ENCODE assay signal across 20 mouse cellular contexts in genomic region chr10:45344381-45344780, GRCm38 (mm10). TPM values are rescaled to one million over a fixed set of nuclear protein-coding genes. Genes with fewer than 3 reads are reported as not detected.
DNase-seq lines count a peak whose midpoint lies in the region; ATAC-seq and TF ChIP-seq lines count a peak whose summit lies in the region.
"Had no signal": no experiment of that assay in that cellular context is flagged by ENCODE, and none has a peak within 500 bp of the region (broad histone marks: within the 10 kb centered on the region; RNA-seq: fewer than 3 reads in every experiment).

No protein-coding gene starts in this region.

- in situ Hi-C loops in Patski (cut with MboI; ENCODE audit: low pct_unique_long_range_greater_than_20kb), result no loop called here

- no peaks in the 10 kb centered on the region for H3K9me3 ChIP-seq in intestine, postnatal 0 days (ENCODE audit: control insufficient read depth)
- no peaks in the 10 kb centered on the region for H3K9me3 ChIP-seq in intestine, embryonic 15.5 days
- no peaks in the 10 kb centered on the region for H3K9me3 ChIP-seq in midbrain, postnatal 0 days (ENCODE audit: low read length)
- H3K9me3 ChIP-seq in midbrain, embryonic 16.5 days (replicated peaks; ENCODE audit: control insufficient read depth, low read length, poor library complexity, severe bottlenecking), result no peaks in the 10 kb centered on the region
- H3K9me3 ChIP-seq: forebrain, embryonic 13.5 days; kidney, embryonic 15.5 days; limb, embryonic 10.5 days; midbrain, embryonic 12.5 days had no signal

- no peaks in the 10 kb centered on the region for H3K36me3 ChIP-seq in intestine, postnatal 0 days (ENCODE audit: control insufficient read depth, insufficient read depth)
- H3K36me3 ChIP-seq in intestine, embryonic 15.5 days, result no peaks in the 10 kb centered on the region
- no peaks in the 10 kb centered on the region for H3K36me3 ChIP-seq in midbrain, postnatal 0 days (ENCODE audit: insufficient read depth, low read length)
- H3K36me3 ChIP-seq in midbrain, embryonic 16.5 days (ENCODE audit: control insufficient read depth, insufficient read depth, low read length), result no peaks in the 10 kb centered on the region
- H3K36me3 ChIP-seq: kidney, embryonic 15.5 days; midbrain, embryonic 12.5 days had no signal

- 84% methylated on average over 4 of the region's 4 CpGs for WGBS in intestine, postnatal 0 days
- 81% methylated on average over 4 of the region's 4 CpGs for WGBS in intestine, embryonic 15.5 days
- 86% methylated on average over 4 of the region's 4 CpGs for WGBS in midbrain, postnatal 0 days
- 87% methylated on average over 4 of the region's 4 CpGs for WGBS in midbrain, embryonic 16.5 days

- no peak for ATAC-seq in intestine, postnatal 0 days
- ATAC-seq in intestine, embryonic 15.5 days, result no peak
- ATAC-seq in midbrain, postnatal 0 days (ENCODE audit: low FRiP score), result no peak
- ATAC-seq in midbrain, embryonic 16.5 days, result no peak
- no peak for ATAC-seq in Patski
- ATAC-seq: forebrain, embryonic 13.5 days had no signal

- H3K27me3 ChIP-seq in intestine, postnatal 0 days (replicated peaks; ENCODE audit: control insufficient read depth, insufficient read depth, low read length), result no peaks in the 10 kb centered on the region
- H3K27me3 ChIP-seq in intestine, embryonic 15.5 days (replicated peaks), result no peaks in the 10 kb centered on the region
- H3K27me3 ChIP-seq in midbrain, postnatal 0 days (ENCODE audit: insufficient read depth, low read length), result no peaks in the 10 kb centered on the region
- H3K27me3 ChIP-seq in midbrain, embryonic 16.5 days (ENCODE audit: control insufficient read depth, insufficient read depth, low read depth, low read length), result no peaks in the 10 kb centered on the region
- H3K27me3 ChIP-seq in Patski, result no peaks in the 10 kb centered on the region
- H3K27me3 ChIP-seq: forebrain, embryonic 13.5 days; heart, embryonic 13.5 days; kidney, embryonic 15.5 days; midbrain, embryonic 12.5 days had no signal

- TF ChIP-seq CTCF in intestine, postnatal 0 days (IDR thresholded peaks at IDR 0.05; ENCODE audit: low read depth), result peak; percentile 42; the same call in 1 of the 2 replicates
- TF ChIP-seq CTCF in midbrain, postnatal 0 days (IDR thresholded peaks at IDR 0.05), result 0 out of 2 replicates have a peak, but pooled peaks have one; percentile 25
- peak; percentile 26 for TF ChIP-seq CTCF in Patski (IDR thresholded peaks at IDR 0.05)

- H3K4me1 ChIP-seq in intestine, postnatal 0 days (replicated peaks; ENCODE audit: control insufficient read depth, insufficient read depth, low read length), result no peaks in the 10 kb centered on the region
- no peaks in the 10 kb centered on the region for H3K4me1 ChIP-seq in intestine, embryonic 15.5 days (replicated peaks)
- H3K4me1 ChIP-seq in midbrain, postnatal 0 days (ENCODE audit: insufficient read depth, low read length), result no peaks in the 10 kb centered on the region
- H3K4me1 ChIP-seq in midbrain, embryonic 16.5 days (ENCODE audit: control insufficient read depth, insufficient read depth, low read length), result no peaks in the 10 kb centered on the region
- H3K4me1 ChIP-seq: kidney, embryonic 15.5 days; limb, embryonic 10.5 days; midbrain, embryonic 12.5 days had no signal

- POLR2A ChIA-PET in Patski (lab: Charles Lee), result no interaction called here

- H3K27ac ChIP-seq in intestine, postnatal 0 days (ENCODE audit: low read depth, low read length), result no peak overlapping the region
- no peak overlapping the region for H3K27ac ChIP-seq in intestine, embryonic 15.5 days
- H3K27ac ChIP-seq in midbrain, postnatal 0 days (ENCODE audit: low read depth, low read length), result no peak overlapping the region
- no peak overlapping the region for H3K27ac ChIP-seq in midbrain, embryonic 16.5 days (ENCODE audit: low read length)
- H3K27ac ChIP-seq: forebrain, embryonic 13.5 days; heart, embryonic 13.5 days; kidney, embryonic 15.5 days; left cerebral cortex, adult 2 months; limb, embryonic 10.5 days; macrophage; midbrain, embryonic 12.5 days had no signal

- H3K4me3 ChIP-seq in intestine, postnatal 0 days (ENCODE audit: low read depth, low read length), result no peak overlapping the region
- H3K4me3 ChIP-seq in intestine, embryonic 15.5 days (replicated peaks), result no peak overlapping the region
- no peak overlapping the region for H3K4me3 ChIP-seq in midbrain, postnatal 0 days (ENCODE audit: low read depth, low read length)
- no peak overlapping the region for H3K4me3 ChIP-seq in midbrain, embryonic 16.5 days (ENCODE audit: low read depth, low read length)
- H3K4me3 ChIP-seq: forebrain, embryonic 13.5 days; heart, embryonic 13.5 days; kidney, embryonic 15.5 days; left cerebral cortex, adult 2 months; limb, embryonic 10.5 days; midbrain, embryonic 12.5 days had no signal

- no peak overlapping the region for H3K4me2 ChIP-seq in intestine, postnatal 0 days (replicated peaks; ENCODE audit: low read depth)
- no peak overlapping the region for H3K4me2 ChIP-seq in intestine, embryonic 15.5 days (replicated peaks)
- no peak overlapping the region for H3K4me2 ChIP-seq in midbrain, postnatal 0 days (ENCODE audit: low read depth, low read length, poor library complexity, severe bottlenecking)
- no peak overlapping the region for H3K4me2 ChIP-seq in midbrain, embryonic 16.5 days (ENCODE audit: low read length)
- H3K4me2 ChIP-seq: forebrain, embryonic 13.5 days; heart, embryonic 13.5 days; kidney, embryonic 15.5 days; midbrain, embryonic 12.5 days had no signal

- CTCF ChIA-PET in Patski (lab: Charles Lee), result interaction anchor here (0.7 to 1.9 kb wide), 5 partner anchors 11 to 123 kb away, joined by 3 to 4 read pairs (median 3); no protein-coding TSS in a partner anchor

- no peak overlapping the region for H3K9ac ChIP-seq in intestine, postnatal 0 days (ENCODE audit: low read depth, low read length)
- no peak overlapping the region for H3K9ac ChIP-seq in intestine, embryonic 15.5 days
- H3K9ac ChIP-seq in midbrain, postnatal 0 days (replicated peaks; ENCODE audit: low read length, poor library complexity, severe bottlenecking), result no peak overlapping the region
- no peak overlapping the region for H3K9ac ChIP-seq in midbrain, embryonic 16.5 days (ENCODE audit: low read depth, low read length)
- H3K9ac ChIP-seq: forebrain, embryonic 13.5 days; heart, embryonic 13.5 days; kidney, embryonic 15.5 days; midbrain, embryonic 12.5 days had no signal

- DNase-seq in midbrain, postnatal 0 days (ENCODE audit: low spot score), result no peak
- DNase-seq in Patski (ENCODE audit: low read depth, low spot score), result no peak
- DNase-seq in ovary, adult 18-20 months (ENCODE audit: low spot score), result no peak
- no peak for DNase-seq in gastrocnemius, postnatal 14 days
- DNase-seq: cerebellum, postnatal 10 days; embryo, embryonic 11 days; heart, postnatal 4 days; retina, postnatal 1 day; thymus, adult 2 months had no signal

- intact Hi-C loops in gastrocnemius, postnatal 14 days (cut with DNase I; ENCODE audit: low total_unique reads), result no loop called here

RNA-seq across cellular contexts. Expression of gene Bves, which starts 8.8 kb away (rescaled TPM):
- polyA plus RNA-seq in intestine, postnatal 0 days (2015; fragmentation: Nextera tagmentation; extraction: Ambion mirVana), result 2.8 and 3.1 TPM in 2 replicates
- 4.1 and 4.8 TPM in 2 replicates for polyA plus RNA-seq in intestine, embryonic 15.5 days (2015; fragmentation: Nextera tagmentation; extraction: Ambion mirVana)
- total RNA-seq in midbrain, postnatal 0 days (2014; rRNA removed), result 2.7 TPM in 2 replicates
- 1.0 and 1.3 TPM in 2 replicates for polyA plus RNA-seq in midbrain, postnatal 0 days (2015; fragmentation: Nextera tagmentation; extraction: Ambion mirVana)
- polyA plus RNA-seq in midbrain, embryonic 16.5 days (2015; fragmentation: Nextera tagmentation; extraction: Ambion mirVana), result 1.2 and 1.7 TPM in 2 replicates
- polyA plus RNA-seq in Patski (2021), result 12.5 TPM
- 10 to 100 TPM; 35.0 to 37.2 TPM for total RNA-seq in gastrocnemius, postnatal 14 days (2021)
- total RNA-seq: neutrophil, adult 5-6 weeks had no signal
- polyA plus RNA-seq: macrophage had no signal
